Mouse (Mus musculus) E14TG2a.4 (cell line): Measurements from ENCODE around the gene Gng12.

ENCODE experiments used
- H3K27me3 ChIP-seq: 2 replicates; pipeline ENCODE4 v1.6.1; 2014; ENCODE audit warnings: low read length, control low read depth; ENCODE audit not compliant: insufficient read depth
- H3K36me3 ChIP-seq: 2 replicates; pipeline ENCODE4 v1.6.1; 2014; ENCODE audit warnings: low read length, control low read depth; ENCODE audit not compliant: insufficient read depth
- H3K4me1 ChIP-seq: replicated peaks from 2 replicates; pipeline ENCODE4 v1.6.1; 2014; ENCODE audit warnings: low read depth, low read length, control low read depth
- H3K4me3 ChIP-seq: replicated peaks from 2 replicates; pipeline ENCODE4 v1.5.1; 2014; ENCODE audit warnings: mild to moderate bottlenecking, low read length
- H3K9me3 ChIP-seq: 2 replicates; pipeline ENCODE4 v1.6.1; 2014; ENCODE audit warnings: low read length, control low read depth
- CTCF ChIP-seq: conservative IDR thresholded peaks from 2 replicates; pipeline ENCODE4 v1.5.1; 2014; ENCODE audit warnings: low read length
- NANOG ChIP-seq: IDR thresholded peaks from 2 replicates; pipeline ENCODE4 v1.6.1; 2014; ENCODE audit warnings: borderline replicate concordance, low read length, mixed read lengths
- POU5F1 ChIP-seq: IDR thresholded peaks from 2 replicates; pipeline ENCODE4 v1.6.1; 2014; ENCODE audit warnings: low read length, borderline replicate concordance

Gng12 gene

DNA sequence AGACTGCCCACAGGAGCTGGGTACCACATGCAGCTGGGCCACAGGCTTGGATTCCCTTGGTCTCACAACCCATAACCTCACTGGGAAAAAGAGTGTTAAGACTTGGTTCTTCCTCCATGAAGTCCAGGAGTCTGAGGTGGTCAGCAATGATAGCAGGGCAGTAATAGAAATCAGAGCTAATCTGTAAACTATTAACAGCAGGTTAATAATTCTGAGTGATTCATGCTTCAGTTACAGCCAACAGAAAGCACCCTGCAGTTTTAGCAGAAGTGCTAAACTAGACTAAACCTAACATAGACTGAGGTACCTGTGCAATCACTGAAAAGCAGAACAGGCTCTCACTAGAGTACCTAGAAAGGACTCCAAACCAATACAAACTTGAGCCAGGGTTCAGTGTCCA lies 103.6 kb downstream of the Gng12 start:
- Histone ChIP-seq H3K27me3 (no peaks in the 10 kb centered on the region), H3K36me3 (peaks cover 30% of the 10 kb centered on the region), H3K4me3 (no peak overlapping the region), H3K9me3 (peaks cover 11% of the 10 kb centered on the region), H3K4me1 (peaks cover 13% of the 10 kb centered on the region)
- TF ChIP-seq POU5F1 = no peak
- TF ChIP-seq CTCF = no peak
- no peak for TF ChIP-seq NANOG

DNA sequence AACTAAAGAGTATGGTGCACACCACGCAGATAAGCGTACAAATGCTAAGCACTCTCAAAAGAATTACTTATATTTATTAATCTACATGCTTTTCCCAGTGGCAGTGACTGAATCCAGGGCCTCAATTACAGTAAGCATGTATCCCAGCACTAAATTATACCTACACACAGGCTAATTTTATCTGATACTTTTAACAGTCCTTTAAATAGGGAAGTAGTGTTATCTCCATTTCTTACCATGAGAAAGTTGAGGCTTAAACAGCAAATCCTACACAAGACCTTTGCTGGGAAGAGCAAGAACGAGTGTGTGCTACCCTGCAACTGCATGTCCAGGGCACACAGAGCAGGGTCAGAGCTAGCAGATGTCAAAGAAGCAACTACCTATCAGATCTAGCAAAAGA lies 113.7 kb downstream of the Gng12 start:
- Histone ChIP-seq H3K4me1 (peaks cover 28% of the 10 kb centered on the region), H3K27me3 (no peaks in the 10 kb centered on the region), H3K4me3 (no peak overlapping the region), H3K36me3 (no peaks in the 10 kb centered on the region), H3K9me3 (no peaks in the 10 kb centered on the region)
- TF ChIP-seq NANOG = no peak

GRCm38 (mm10) chr6:67010370-67011216 lies 114.4 kb downstream of the Gng12 start:
- Histone ChIP-seq H3K4me3 (no peak overlapping the region), H3K36me3 (no peaks in the 10 kb centered on the region), H3K27me3 (no peaks in the 10 kb centered on the region), H3K4me1 (peaks cover 34% of the 10 kb centered on the region), H3K9me3 (no peaks in the 10 kb centered on the region)
- TF ChIP-seq POU5F1 = no peak
- TF ChIP-seq NANOG = no peak
- no peak for TF ChIP-seq CTCF

DNA sequence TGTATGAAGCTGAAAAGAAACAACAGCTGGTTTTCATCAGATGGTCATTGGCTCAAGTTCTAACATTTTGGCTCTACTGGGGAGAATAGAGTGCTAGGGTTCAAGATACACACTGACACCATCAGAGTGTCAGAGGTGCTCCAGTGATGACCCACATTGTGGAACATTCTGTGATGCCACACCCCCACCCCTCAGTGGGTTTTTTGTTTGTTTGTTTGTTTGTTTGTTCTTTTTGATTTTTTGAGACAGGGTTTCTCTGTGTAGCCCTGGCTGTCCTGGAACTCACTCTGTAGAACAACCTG lies 115.0 kb downstream of the Gng12 start:
- H3K36me3 ChIP-seq = no peaks in the 10 kb centered on the region
- TF ChIP-seq POU5F1 (no peak), CTCF (no peak), NANOG (no peak)

GRCm38 (mm10) chr6:67013293-67013948 lies 117.2 kb downstream of the Gng12 start:
- H3K27me3 ChIP-seq = no peaks in the 10 kb centered on the region
- H3K36me3 ChIP-seq = no peaks in the 10 kb centered on the region
- TF ChIP-seq NANOG = no peak
- TF ChIP-seq POU5F1 = no peak
- no peak for TF ChIP-seq CTCF
- no peak overlapping the region for H3K4me3 ChIP-seq
- H3K9me3 ChIP-seq = no peaks in the 10 kb centered on the region
- peaks cover 57% of the 10 kb centered on the region for H3K4me1 ChIP-seq

More for the DNA sequence above, 115.0 kb downstream of the Gng12 start:
- H3K4me3 ChIP-seq = no peak overlapping the region
- H3K27me3 ChIP-seq = no peaks in the 10 kb centered on the region
- H3K9me3 ChIP-seq = no peaks in the 10 kb centered on the region
- peaks cover 40% of the 10 kb centered on the region for H3K4me1 ChIP-seq

DNA sequence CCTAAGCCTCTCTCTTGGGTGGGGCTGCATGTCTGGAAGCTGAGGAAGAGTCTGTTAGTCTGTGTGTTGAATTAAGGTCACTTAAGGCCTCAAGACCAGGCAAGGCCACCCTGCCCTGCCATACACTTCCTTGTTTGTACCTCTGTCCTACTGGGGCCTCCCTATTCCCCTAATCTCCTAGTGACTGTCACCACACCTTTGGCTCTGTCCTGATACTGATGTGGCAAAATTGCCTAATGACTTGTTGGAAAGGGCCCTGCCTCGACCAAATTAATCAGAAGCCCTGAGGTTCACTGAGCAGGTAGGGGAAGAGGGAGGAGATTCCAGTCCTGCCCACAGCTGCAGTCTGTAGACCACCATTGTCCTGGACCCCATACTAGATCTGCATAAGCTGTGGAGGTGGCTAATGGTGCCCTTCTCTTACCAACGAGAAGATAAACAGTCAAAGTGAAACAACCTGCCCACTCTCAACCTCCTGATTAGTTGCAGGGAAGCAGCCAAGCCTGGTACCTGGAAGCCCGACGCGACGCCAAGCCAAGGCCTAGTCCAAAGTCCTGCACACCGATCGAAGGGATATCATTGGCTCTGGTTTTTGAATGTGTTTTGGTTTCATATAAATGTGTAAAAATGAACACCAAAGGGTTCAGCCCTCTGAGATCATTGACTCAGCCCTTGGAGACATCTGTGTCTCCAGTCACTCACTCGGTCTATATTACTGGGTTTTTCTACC lies 117.9 kb downstream of the Gng12 start:
- no peaks in the 10 kb centered on the region for H3K9me3 ChIP-seq

GRCm38 (mm10) chr6:67014679-67015075 lies 118.5 kb downstream of the Gng12 start:
- H3K4me1 ChIP-seq = peaks cover 57% of the 10 kb centered on the region
- no peaks in the 10 kb centered on the region for H3K27me3 ChIP-seq
- H3K36me3 ChIP-seq = no peaks in the 10 kb centered on the region
- TF ChIP-seq POU5F1 (no peak), NANOG (no peak)
- H3K4me3 ChIP-seq = no peak overlapping the region
- no peaks in the 10 kb centered on the region for H3K9me3 ChIP-seq

More for the DNA sequence above, 117.9 kb downstream of the Gng12 start:
- Histone ChIP-seq H3K4me1 (peaks cover 59% of the 10 kb centered on the region), H3K36me3 (no peaks in the 10 kb centered on the region), H3K27me3 (no peaks in the 10 kb centered on the region), H3K4me3 (no peak overlapping the region)
- TF ChIP-seq CTCF (no peak), POU5F1 (no peak), NANOG (no peak)

GRCm38 (mm10) chr6:67015739-67016519 lies 119.7 kb downstream of the Gng12 start:
- Histone ChIP-seq H3K36me3 (no peaks in the 10 kb centered on the region), H3K9me3 (no peaks in the 10 kb centered on the region), H3K4me3 (no peak overlapping the region), H3K4me1 (peaks cover 53% of the 10 kb centered on the region), H3K27me3 (no peaks in the 10 kb centered on the region)
- TF ChIP-seq CTCF (no peak), POU5F1 (no peak), NANOG (no peak)
